Mouse (Mus musculus) testis, adult 2 months (tissue): ENCODE measurements around the gene Krtap5-4. TPM values are rescaled to one million over a fixed set of nuclear protein-coding genes. Genes with fewer than 3 reads are reported as not detected.
"Not testable (repeated sequence)": the region's sequence is repeated elsewhere in the genome, so short reads cannot be mapped to it uniquely, and the experiment has no call there.

Experiments used
- H3K27ac ChIP-seq: fragments of 200-500 bp; 2 replicates; pipeline ENCODE4 v1.5.1; 2012; ENCODE audit warnings: low read depth, low read length; ENCODE audit not compliant: control insufficient read depth, insufficient read depth
- H3K27me3 ChIP-seq: fragments of 200-500 bp; 2 replicates; pipeline ENCODE4 v1.6.1; 2012; ENCODE audit warnings: mild to moderate bottlenecking, low read length, moderate library complexity; ENCODE audit not compliant: control insufficient read depth, insufficient read depth
- H3K36me3 ChIP-seq: fragments of 200-500 bp; 2 replicates; pipeline ENCODE4 v1.6.1; 2012; ENCODE audit warnings: mild to moderate bottlenecking, low read length; ENCODE audit not compliant: control insufficient read depth, insufficient read depth
- H3K4me1 ChIP-seq: fragments of 200-500 bp; 2 replicates; pipeline ENCODE4 v1.6.1; 2012; ENCODE audit warnings: low read length; ENCODE audit not compliant: control insufficient read depth, insufficient read depth
- H3K4me3 ChIP-seq: fragments of 200-500 bp; 2 replicates; pipeline ENCODE4 v1.5.1; 2012; ENCODE audit warnings: low read depth, mild to moderate bottlenecking, low read length, moderate library complexity, mixed read lengths; ENCODE audit not compliant: control insufficient read depth
- CTCF ChIP-seq: fragments of 200-500 bp; IDR thresholded peaks from 2 replicates; pipeline ENCODE4 v1.5.1; 2012; ENCODE audit warnings: low read depth, mild to moderate bottlenecking, inconsistent platforms, low read length, moderate library complexity; ENCODE audit not compliant: control insufficient read depth, insufficient read depth, insufficient replicate concordance
- POLR2A ChIP-seq: fragments of 200-500 bp; IDR thresholded peaks from 2 replicates; pipeline ENCODE4 v1.6.1; 2012; ENCODE audit warnings: low read depth, mild to moderate bottlenecking, inconsistent platforms, low read length, moderate library complexity; ENCODE audit not compliant: control insufficient read depth
- polyA plus RNA-seq: library from polyadenylated mRNA; depleted of rRNA; stranded (reverse); fragments of >200 nt; gene quantifications from 2 replicates; pipeline ENCODE4 v1.2.3, GENCODE M21; 2012

The Krtap5-4 gene
- polyA plus RNA-seq, 1 experiment, result not detected

GRCm38 (mm10) chr7:142314600-142315285, 11.4 kb downstream of the Krtap5-4 start:
- no peaks in the 10 kb centered on the region for H3K27me3 ChIP-seq
- H3K4me3 ChIP-seq, result no peak overlapping the region
- no peak overlapping the region for H3K27ac ChIP-seq
- H3K36me3 ChIP-seq, result no peaks in the 10 kb centered on the region
- TF ChIP-seq CTCF (no peak), POLR2A (no peak)
- H3K4me1 ChIP-seq, result no peaks in the 10 kb centered on the region

- no peak for TF ChIP-seq POLR2A
- peak; percentile 50; the same call in 1 of the 2 replicates for TF ChIP-seq CTCF
- Histone ChIP-seq H3K27me3 (no peaks in the 10 kb centered on the region), H3K4me1 (no peaks in the 10 kb centered on the region), H3K4me3 (no peak overlapping the region), H3K27ac (no peak overlapping the region), H3K36me3 (no peaks in the 10 kb centered on the region)
Observed at GRCm38 (mm10) chr7:142316558-142316957, 13.2 kb downstream of the Krtap5-4 start.

GRCm38 (mm10) chr7:142317216-142317615, 13.9 kb downstream of the Krtap5-4 start:
- TF ChIP-seq CTCF, result no peak
- TF ChIP-seq POLR2A, result no peak
- Histone ChIP-seq H3K4me1 (no peaks in the 10 kb centered on the region), H3K4me3 (no peak overlapping the region), H3K27ac (no peak overlapping the region), H3K36me3 (no peaks in the 10 kb centered on the region), H3K27me3 (no peaks in the 10 kb centered on the region)

GRCm38 (mm10) chr7:142319124-142319523, 15.8 kb downstream of the Krtap5-4 start:
- H3K4me1 ChIP-seq, result no peaks in the 10 kb centered on the region
- no peaks in the 10 kb centered on the region for H3K27me3 ChIP-seq
- H3K4me3 ChIP-seq, result no peak overlapping the region
- TF ChIP-seq CTCF, result no peak
- TF ChIP-seq POLR2A, result no peak
- H3K36me3 ChIP-seq, result no peaks in the 10 kb centered on the region
- no peak overlapping the region for H3K27ac ChIP-seq

- Histone ChIP-seq H3K27me3 (no peaks in the 10 kb centered on the region), H3K4me1 (no peaks in the 10 kb centered on the region), H3K27ac (no peak overlapping the region), H3K36me3 (no peaks in the 10 kb centered on the region), H3K4me3 (no peak overlapping the region)
- TF ChIP-seq POLR2A (no peak), CTCF (no peak)
Observed at GRCm38 (mm10) chr7:142320906-142321305, 17.6 kb downstream of the Krtap5-4 start.

GRCm38 (mm10) chr7:142321637-142322306, 18.4 kb downstream of the Krtap5-4 start:
- H3K36me3 ChIP-seq, H3K27me3 ChIP-seq, H3K27ac ChIP-seq, H3K4me1 ChIP-seq, H3K4me3 ChIP-seq: not testable (repeated sequence)

- Histone ChIP-seq H3K27me3 (no peaks in the 10 kb centered on the region), H3K36me3 (no peaks in the 10 kb centered on the region), H3K4me1 (no peaks in the 10 kb centered on the region), H3K27ac (no peak overlapping the region), H3K4me3 (no peak overlapping the region)
- TF ChIP-seq POLR2A, result no peak
- no peak for TF ChIP-seq CTCF
Observed at GRCm38 (mm10) chr7:142322641-142323040, 19.3 kb downstream of the Krtap5-4 start.
